Mouse (Mus musculus): ENCODE data around the gene Mlana. TPM values are rescaled to one million over a fixed set of nuclear protein-coding genes. Genes with fewer than 3 reads are reported as not detected.

Mlana gene
- 0.30 TPM in 1 of 2 replicates, not detected in the other for polyA plus RNA-seq (2014; fragmentation: Nextera tagmentation; extraction: Ambion mirVana)

DNA sequence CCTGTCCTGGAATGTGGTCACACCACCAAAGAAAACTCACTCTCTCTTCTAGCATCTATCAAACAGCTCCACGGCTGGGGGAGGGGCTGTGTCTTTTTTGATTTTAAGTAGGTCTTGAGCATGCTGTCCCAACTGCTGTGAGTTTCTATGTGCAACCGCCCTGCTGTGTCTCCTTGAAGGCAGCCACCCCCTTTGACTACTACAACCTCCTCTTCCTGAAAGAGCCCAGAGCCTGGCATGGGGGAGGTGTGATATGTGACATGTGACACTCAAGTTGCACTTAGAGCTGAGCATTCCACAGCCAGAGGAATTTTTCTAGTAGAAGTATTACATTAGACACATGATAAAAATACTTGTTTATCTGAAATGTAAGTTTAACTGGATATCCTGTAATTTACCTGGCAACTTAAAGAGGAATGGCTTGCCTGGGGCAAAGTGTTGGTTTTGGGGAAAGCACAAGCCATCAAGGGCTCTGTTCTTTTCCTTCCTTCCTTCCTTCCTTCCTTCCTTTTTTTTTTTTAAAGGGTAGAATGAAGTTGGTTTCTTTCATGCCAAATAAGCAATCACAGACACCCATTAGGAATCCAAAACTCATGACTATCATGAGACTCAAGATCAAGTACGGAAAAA is at the start of gene Mlana:
Gene Mlana (plus strand): TSS at position 580 of the 630 bp plus-strand sequence.
- H3K4me2 ChIP-seq: no peak within 1 kb of the TSS
- H3K9ac ChIP-seq (ENCODE audit: low read depth, low read length): no peak within 1 kb of the TSS
- no peaks in the 10 kb centered on the region for H3K9me3 ChIP-seq (replicated peaks; ENCODE audit: control insufficient read depth, low read length)
- no peaks in the 10 kb centered on the region for H3K27me3 ChIP-seq (ENCODE audit: control insufficient read depth, insufficient read depth, low read length)
- no peak for ATAC-seq (replicated peaks; ENCODE audit: insufficient number of reproducible peaks, low FRiP score, low TSS enrichment)
- H3K27ac ChIP-seq (ENCODE audit: low read depth, low read length): no peak within 1 kb of the TSS
- H3K36me3 ChIP-seq (ENCODE audit: control insufficient read depth, insufficient read depth, low read length): no peaks in the 10 kb centered on the region
- H3K4me1 ChIP-seq (ENCODE audit: control insufficient read depth, insufficient read depth, low read length): peaks cover 5% of the 10 kb centered on the region; the same call in 1 of the 2 replicates
- 42% methylated on average over 3 of the region's 3 CpGs for WGBS (ENCODE audit: insufficient replicate concordance)
- no peak within 1 kb of the TSS for H3K4me3 ChIP-seq (ENCODE audit: low read depth, low read length)

DNA sequence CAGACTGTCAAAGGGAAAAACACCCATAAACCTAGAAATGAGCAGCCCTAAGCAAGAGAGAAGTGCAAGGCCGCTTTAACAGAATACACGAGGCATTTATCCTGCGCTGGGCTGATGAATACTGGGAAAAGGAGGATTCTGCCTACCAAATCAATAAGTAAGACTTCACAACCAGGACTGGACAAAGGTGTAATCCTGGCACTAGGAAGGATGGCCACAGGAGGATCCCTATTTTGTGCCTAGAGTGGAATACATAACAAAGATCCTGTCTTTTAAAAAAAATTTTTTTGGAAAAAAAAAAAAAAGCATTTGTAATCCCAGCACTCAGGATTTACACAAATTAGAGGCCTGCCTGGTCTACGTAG is 49.1 kb upstream of the Mlana start:
- WGBS (ENCODE audit: insufficient replicate concordance): 25% methylated on average over 4 of the region's 4 CpGs
- Histone ChIP-seq H3K4me3 (ENCODE audit: low read depth, low read length) (peak overlapping the region; percentile 85), H3K4me2 (peak overlapping the region; percentile 83), H3K27ac (ENCODE audit: low read depth, low read length) (no peak overlapping the region), H3K36me3 (ENCODE audit: control insufficient read depth, insufficient read depth, low read length) (no peaks in the 10 kb centered on the region), H3K9ac (ENCODE audit: low read depth, low read length) (no peak overlapping the region), H3K9me3 (replicated peaks; ENCODE audit: control insufficient read depth, low read length) (no peaks in the 10 kb centered on the region), H3K27me3 (ENCODE audit: control insufficient read depth, insufficient read depth, low read length) (peaks cover 8% of the 10 kb centered on the region), H3K4me1 (ENCODE audit: control insufficient read depth, insufficient read depth, low read length) (no peaks in the 10 kb centered on the region)
- no peak for ATAC-seq (replicated peaks; ENCODE audit: insufficient number of reproducible peaks, low FRiP score, low TSS enrichment)

- 81% methylated on average over 1 of the region's 1 CpGs for WGBS (ENCODE audit: insufficient replicate concordance)
- Histone ChIP-seq H3K9me3 (replicated peaks; ENCODE audit: control insufficient read depth, low read length) (no peaks in the 10 kb centered on the region), H3K4me3 (ENCODE audit: low read depth, low read length) (no peak overlapping the region), H3K4me1 (ENCODE audit: control insufficient read depth, insufficient read depth, low read length) (no peaks in the 10 kb centered on the region), H3K27me3 (ENCODE audit: control insufficient read depth, insufficient read depth, low read length) (peaks cover 12% of the 10 kb centered on the region), H3K27ac (ENCODE audit: low read depth, low read length) (no peak overlapping the region), H3K36me3 (ENCODE audit: control insufficient read depth, insufficient read depth, low read length) (no peaks in the 10 kb centered on the region), H3K9ac (ENCODE audit: low read depth, low read length) (no peak overlapping the region), H3K4me2 (no peak overlapping the region)
- no peak for ATAC-seq (replicated peaks; ENCODE audit: insufficient number of reproducible peaks, low FRiP score, low TSS enrichment)
Observed at GRCm38 (mm10) chr19:29649683-29650082, 47.9 kb upstream of the Mlana start.

DNA sequence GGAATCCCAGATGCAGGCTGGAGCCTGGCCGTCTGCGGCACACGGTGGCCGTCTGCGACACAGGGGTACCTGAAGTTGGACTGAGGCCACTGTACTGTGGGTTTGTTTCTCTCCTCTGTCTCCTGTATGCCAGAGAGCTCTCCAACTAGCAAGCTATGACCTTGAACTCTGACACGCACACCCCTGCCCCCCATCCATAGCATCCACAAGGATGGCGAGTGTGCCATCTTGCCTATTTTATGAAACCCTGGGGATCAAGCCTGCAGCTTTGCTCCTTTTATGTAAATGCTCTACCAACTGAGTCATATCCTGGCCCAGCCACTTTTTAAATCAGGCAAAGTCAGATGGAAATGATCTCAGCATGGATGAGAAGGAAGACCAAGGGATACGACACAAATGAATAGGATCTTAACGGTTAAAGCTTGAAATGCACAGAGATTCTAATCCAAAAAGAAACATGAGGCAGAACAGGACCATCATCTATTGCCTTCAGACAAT is 43.8 kb upstream of the Mlana start:
- WGBS (ENCODE audit: insufficient replicate concordance): 85% methylated on average over 9 of the region's 9 CpGs
- Histone ChIP-seq H3K4me3 (ENCODE audit: low read depth, low read length) (no peak overlapping the region), H3K27me3 (ENCODE audit: control insufficient read depth, insufficient read depth, low read length) (peaks cover 14% of the 10 kb centered on the region; the same call in 1 of the 2 replicates), H3K9me3 (replicated peaks; ENCODE audit: control insufficient read depth, low read length) (no peaks in the 10 kb centered on the region), H3K27ac (ENCODE audit: low read depth, low read length) (no peak overlapping the region), H3K4me1 (ENCODE audit: control insufficient read depth, insufficient read depth, low read length) (no peaks in the 10 kb centered on the region), H3K36me3 (ENCODE audit: control insufficient read depth, insufficient read depth, low read length) (no peaks in the 10 kb centered on the region), H3K9ac (ENCODE audit: low read depth, low read length) (no peak overlapping the region), H3K4me2 (no peak overlapping the region)
- ATAC-seq (replicated peaks; ENCODE audit: insufficient number of reproducible peaks, low FRiP score, low TSS enrichment): no peak

DNA sequence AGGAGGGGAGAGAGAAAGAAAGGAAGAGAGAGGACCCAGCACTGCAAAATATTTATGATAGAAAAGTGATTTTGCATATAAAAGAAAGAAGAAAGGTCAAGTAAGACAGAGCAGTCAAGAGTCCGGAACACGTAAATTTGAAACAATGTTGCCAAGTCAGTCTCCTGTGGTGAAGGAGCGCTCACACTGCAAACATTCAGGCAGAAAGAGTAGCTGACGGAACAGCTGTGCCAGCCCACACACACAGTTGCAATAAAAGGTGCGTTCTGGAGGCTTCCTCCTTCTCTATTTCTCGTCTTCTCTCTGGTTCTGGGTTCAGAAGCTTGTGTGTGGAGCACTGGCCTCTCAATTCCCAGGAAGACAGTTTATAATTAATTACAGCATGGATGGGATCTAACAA is 42.5 kb upstream of the Mlana start:
- no peaks in the 10 kb centered on the region for H3K4me1 ChIP-seq (ENCODE audit: control insufficient read depth, insufficient read depth, low read length)
- 77% methylated on average over 6 of the region's 6 CpGs for WGBS (ENCODE audit: insufficient replicate concordance)
- no peak overlapping the region for H3K4me2 ChIP-seq
- ATAC-seq (replicated peaks; ENCODE audit: insufficient number of reproducible peaks, low FRiP score, low TSS enrichment): no peak
- H3K27me3 ChIP-seq (ENCODE audit: control insufficient read depth, insufficient read depth, low read length): peaks cover 14% of the 10 kb centered on the region; the same call in 1 of the 2 replicates
- no peak overlapping the region for H3K27ac ChIP-seq (ENCODE audit: low read depth, low read length)
- H3K4me3 ChIP-seq (ENCODE audit: low read depth, low read length): no peak overlapping the region
- H3K9me3 ChIP-seq (replicated peaks; ENCODE audit: control insufficient read depth, low read length): no peaks in the 10 kb centered on the region
- H3K36me3 ChIP-seq (ENCODE audit: control insufficient read depth, insufficient read depth, low read length): no peaks in the 10 kb centered on the region
- no peak overlapping the region for H3K9ac ChIP-seq (ENCODE audit: low read depth, low read length)

DNA sequence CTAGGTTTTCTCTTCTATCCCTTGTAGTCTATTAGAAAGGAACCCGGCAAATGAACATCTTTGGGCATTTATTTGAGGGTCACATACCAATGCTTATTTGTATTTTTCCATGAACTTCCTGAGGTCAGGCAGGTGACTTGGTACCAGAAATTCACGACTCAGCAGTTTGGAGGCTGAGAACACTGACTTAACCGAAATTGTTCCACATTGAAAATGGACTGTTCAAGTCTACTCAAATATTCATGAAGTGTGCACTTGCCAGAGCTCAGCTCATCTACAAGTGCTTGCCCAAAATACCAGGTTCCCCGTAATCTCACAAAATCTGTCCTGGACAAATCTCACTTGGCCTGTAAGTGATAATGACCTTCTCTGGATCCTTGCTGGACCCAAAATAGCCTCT is 41.6 kb upstream of the Mlana start:
- Histone ChIP-seq H3K27ac (ENCODE audit: low read depth, low read length) (no peak overlapping the region), H3K4me1 (ENCODE audit: control insufficient read depth, insufficient read depth, low read length) (no peaks in the 10 kb centered on the region), H3K36me3 (ENCODE audit: control insufficient read depth, insufficient read depth, low read length) (no peaks in the 10 kb centered on the region), H3K27me3 (ENCODE audit: control insufficient read depth, insufficient read depth, low read length) (0 out of 2 replicates have a peak, but pooled peaks cover 12% of the 10 kb centered on the region), H3K4me3 (ENCODE audit: low read depth, low read length) (no peak overlapping the region), H3K9me3 (replicated peaks; ENCODE audit: control insufficient read depth, low read length) (no peaks in the 10 kb centered on the region), H3K9ac (ENCODE audit: low read depth, low read length) (no peak overlapping the region), H3K4me2 (no peak overlapping the region)
- no peak for ATAC-seq (replicated peaks; ENCODE audit: insufficient number of reproducible peaks, low FRiP score, low TSS enrichment)
- 77% methylated on average over 4 of the region's 4 CpGs for WGBS (ENCODE audit: insufficient replicate concordance)

DNA sequence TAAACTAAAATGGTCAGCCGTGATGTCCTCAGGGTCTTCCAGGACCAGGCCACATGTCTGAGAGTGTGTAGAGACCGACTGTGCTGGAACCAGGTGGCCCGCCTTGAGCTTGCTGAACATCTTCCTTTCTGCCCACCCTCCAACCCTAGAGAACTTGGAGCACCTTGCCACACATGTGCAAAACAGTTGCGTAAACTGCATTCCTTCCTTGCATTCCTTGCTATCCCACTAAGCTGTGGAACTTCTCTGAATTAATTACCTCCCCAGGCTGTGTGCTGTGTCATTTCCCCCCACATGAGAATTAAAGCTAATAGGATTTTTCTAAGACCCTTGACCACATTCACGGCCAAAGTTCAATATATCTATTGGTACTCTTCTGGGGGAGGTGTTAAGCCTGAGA is 41.0 kb upstream of the Mlana start:
- H3K4me2 ChIP-seq: no peak overlapping the region
- no peaks in the 10 kb centered on the region for H3K4me1 ChIP-seq (ENCODE audit: control insufficient read depth, insufficient read depth, low read length)
- H3K27me3 ChIP-seq (ENCODE audit: control insufficient read depth, insufficient read depth, low read length): 0 out of 2 replicates have a peak, but pooled peaks cover 11% of the 10 kb centered on the region
- ATAC-seq (replicated peaks; ENCODE audit: insufficient number of reproducible peaks, low FRiP score, low TSS enrichment): no peak
- 84% methylated on average over 5 of the region's 5 CpGs for WGBS (ENCODE audit: insufficient replicate concordance)
- H3K27ac ChIP-seq (ENCODE audit: low read depth, low read length): no peak overlapping the region
- H3K4me3 ChIP-seq (ENCODE audit: low read depth, low read length): no peak overlapping the region
- no peaks in the 10 kb centered on the region for H3K9me3 ChIP-seq (replicated peaks; ENCODE audit: control insufficient read depth, low read length)
- H3K36me3 ChIP-seq (ENCODE audit: control insufficient read depth, insufficient read depth, low read length): no peaks in the 10 kb centered on the region
- H3K9ac ChIP-seq (ENCODE audit: low read depth, low read length): no peak overlapping the region

- H3K9me3 ChIP-seq (replicated peaks; ENCODE audit: control insufficient read depth, low read length): no peaks in the 10 kb centered on the region
- H3K4me3 ChIP-seq (ENCODE audit: low read depth, low read length): no peak overlapping the region
- no peak overlapping the region for H3K27ac ChIP-seq (ENCODE audit: low read depth, low read length)
- H3K4me1 ChIP-seq (ENCODE audit: control insufficient read depth, insufficient read depth, low read length): no peaks in the 10 kb centered on the region
- H3K4me2 ChIP-seq: no peak overlapping the region
- H3K36me3 ChIP-seq (ENCODE audit: control insufficient read depth, insufficient read depth, low read length): no peaks in the 10 kb centered on the region
- H3K9ac ChIP-seq (ENCODE audit: low read depth, low read length): no peak overlapping the region
- WGBS (ENCODE audit: insufficient replicate concordance): 59% methylated on average over 3 of the region's 3 CpGs
- H3K27me3 ChIP-seq (ENCODE audit: control insufficient read depth, insufficient read depth, low read length): peaks cover 14% of the 10 kb centered on the region; the same call in 1 of the 2 replicates
- ATAC-seq (replicated peaks; ENCODE audit: insufficient number of reproducible peaks, low FRiP score, low TSS enrichment): no peak
Observed at GRCm38 (mm10) chr19:29657033-29657432, 40.6 kb upstream of the Mlana start.

- Histone ChIP-seq H3K36me3 (ENCODE audit: control insufficient read depth, insufficient read depth, low read length) (no peaks in the 10 kb centered on the region), H3K4me2 (no peak overlapping the region), H3K4me3 (ENCODE audit: low read depth, low read length) (no peak overlapping the region), H3K4me1 (ENCODE audit: control insufficient read depth, insufficient read depth, low read length) (no peaks in the 10 kb centered on the region), H3K27ac (ENCODE audit: low read depth, low read length) (no peak overlapping the region), H3K9ac (ENCODE audit: low read depth, low read length) (no peak overlapping the region), H3K9me3 (replicated peaks; ENCODE audit: control insufficient read depth, low read length) (no peaks in the 10 kb centered on the region), H3K27me3 (ENCODE audit: control insufficient read depth, insufficient read depth, low read length) (peaks cover 14% of the 10 kb centered on the region; the same call in 1 of the 2 replicates)
- no peak for ATAC-seq (replicated peaks; ENCODE audit: insufficient number of reproducible peaks, low FRiP score, low TSS enrichment)
- WGBS (ENCODE audit: insufficient replicate concordance): 84% methylated on average over 2 of the region's 2 CpGs
Observed at GRCm38 (mm10) chr19:29657558-29657957, 40.1 kb upstream of the Mlana start.

All from heart, embryonic 11.5 days (tissue).